Mouse (Mus musculus) limb, embryonic 11.5 days (tissue): ENCODE results near the gene Espl1. TPM values are rescaled to one million over a fixed set of nuclear protein-coding genes. Genes with fewer than 3 reads are reported as not detected.

ENCODE experiments used
- ATAC-seq: fragments of 200-750 bp; cut with Nextera tagmentation; 2 replicates; pipeline ENCODE4 v1.8.0; 2017; ENCODE audit warnings: low read depth; ENCODE audit not compliant: insufficient number of reproducible peaks, low FRiP score, low TSS enrichment
- DNase-seq: peaks from one replicate; pipeline ENCODE4 v3.0.0-alpha.2; 2015; ENCODE audit warnings: low spot score
- H3K27ac ChIP-seq: fragments of 300-500 bp; sonication (generic); replicated peaks from 2 replicates; pipeline ENCODE4 v1.5.1; 2014; ENCODE audit warnings: low read depth, mild to moderate bottlenecking, low read length
- H3K27me3 ChIP-seq: fragments of 300-500 bp; sonication (generic); 2 replicates; pipeline ENCODE4 v1.6.1; 2014; ENCODE audit warnings: mild to moderate bottlenecking, low read length, mixed read lengths; ENCODE audit not compliant: control insufficient read depth, insufficient read depth
- H3K36me3 ChIP-seq: fragments of 300-500 bp; sonication (generic); 2 replicates; pipeline ENCODE4 v1.6.1; 2014; ENCODE audit warnings: mild to moderate bottlenecking, low read length, moderate library complexity, mixed read lengths; ENCODE audit not compliant: control insufficient read depth, insufficient read depth
- H3K4me1 ChIP-seq: fragments of 300-500 bp; sonication (generic); 2 replicates; pipeline ENCODE4 v1.6.1; 2014; ENCODE audit warnings: low read length, mixed read lengths; ENCODE audit not compliant: control insufficient read depth, insufficient read depth
- H3K4me2 ChIP-seq: fragments of 300-500 bp; sonication (generic); 2 replicates; pipeline ENCODE4 v1.6.1; 2014; ENCODE audit warnings: low read depth, mild to moderate bottlenecking, moderate library complexity; ENCODE audit not compliant: severe bottlenecking
- H3K4me3 ChIP-seq: fragments of 300-500 bp; sonication (generic); 2 replicates; pipeline ENCODE4 v1.5.1; 2014; ENCODE audit warnings: low read depth, low read length
- H3K9ac ChIP-seq: fragments of 300-500 bp; sonication (generic); 2 replicates; pipeline ENCODE4 v1.6.1; 2014; ENCODE audit warnings: mild to moderate bottlenecking, low read length
- H3K9me3 ChIP-seq: fragments of 300-500 bp; sonication (generic); 2 replicates; pipeline ENCODE4 v1.6.1; 2016; ENCODE audit warnings: low read length; ENCODE audit not compliant: control insufficient read depth
- WGBS: fragments of 180-500 bp; shearing (Covaris S2); extraction: QIAGEN DNeasy Blood & Tissue Kit; methylation state at CpG from one replicate; pipeline ENCODE4 v1.1.7; 2014; 5-methylcytosine and 5-hydroxymethylcytosine counted together
- polyA plus RNA-seq: library from polyadenylated mRNA; unstranded; fragments of >200 nt; fragmentation: Nextera tagmentation; extraction: Ambion mirVana; gene quantifications from 2 replicates; pipeline ENCODE4 v1.2.1, GENCODE M21; 2014

The Espl1 gene
- polyA plus RNA-seq, 1 experiment from 2014 or later = 43.3 TPM

DNA sequence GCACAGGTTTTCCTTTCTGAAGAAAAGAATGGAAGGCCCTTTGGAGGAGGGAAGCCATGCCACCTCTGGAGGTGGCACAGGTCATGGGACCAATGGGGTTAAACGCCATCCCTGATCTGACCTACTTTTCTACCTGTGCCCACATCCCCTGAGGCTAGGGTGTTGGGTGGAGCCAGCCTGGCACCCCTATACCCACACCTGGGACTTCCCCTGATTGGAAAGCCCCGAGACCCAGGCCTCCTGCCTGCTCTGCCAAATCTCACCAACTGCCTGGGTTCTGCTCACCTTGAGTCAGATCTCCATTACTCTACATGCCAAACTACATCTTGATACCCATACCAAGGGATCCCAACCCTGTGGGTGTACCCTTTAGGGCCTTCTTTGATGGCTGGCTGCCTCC lies 33.0 kb upstream of the Espl1 start:
- ATAC-seq = no peak
- WGBS = 84% methylated on average over 2 of the region's 2 CpGs
- Histone ChIP-seq H3K36me3 (no peaks in the 10 kb centered on the region), H3K4me3 (no peak overlapping the region), H3K4me2 (no peak overlapping the region), H3K4me1 (peaks cover 19% of the 10 kb centered on the region), H3K9me3 (no peaks in the 10 kb centered on the region), H3K9ac (no peak overlapping the region), H3K27me3 (no peaks in the 10 kb centered on the region), H3K27ac (no peak overlapping the region)
- DNase-seq = no peak

DNA sequence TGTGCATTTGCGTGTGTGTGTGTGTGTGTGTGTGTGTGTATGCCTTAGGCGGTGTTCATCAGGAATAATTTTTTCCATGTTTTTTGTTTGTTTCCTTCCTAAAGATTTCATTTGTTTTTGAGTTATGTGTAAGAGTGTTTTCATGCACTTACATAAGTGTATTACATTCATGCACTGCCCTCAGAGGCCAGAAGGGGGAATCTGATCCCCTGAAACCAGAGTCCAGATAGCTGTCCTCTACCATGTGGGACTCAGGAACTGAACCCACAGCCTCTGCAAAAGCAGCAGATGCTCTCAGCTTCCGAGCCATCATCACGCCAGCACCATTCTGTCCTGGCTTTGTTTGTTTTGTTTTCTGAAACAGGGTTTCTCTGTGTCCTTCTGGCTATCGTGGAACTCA lies 30.5 kb upstream of the Espl1 start:
- H3K4me1 ChIP-seq = peaks cover 11% of the 10 kb centered on the region
- WGBS = 94% methylated on average over 5 of the region's 5 CpGs
- no peak overlapping the region for H3K9ac ChIP-seq
- no peak overlapping the region for H3K4me2 ChIP-seq
- DNase-seq (no peak), ATAC-seq (no peak)
- H3K4me3 ChIP-seq = no peak overlapping the region
- H3K27ac ChIP-seq = no peak overlapping the region
- H3K36me3 ChIP-seq = no peaks in the 10 kb centered on the region
- no peaks in the 10 kb centered on the region for H3K9me3 ChIP-seq
- no peaks in the 10 kb centered on the region for H3K27me3 ChIP-seq

DNA sequence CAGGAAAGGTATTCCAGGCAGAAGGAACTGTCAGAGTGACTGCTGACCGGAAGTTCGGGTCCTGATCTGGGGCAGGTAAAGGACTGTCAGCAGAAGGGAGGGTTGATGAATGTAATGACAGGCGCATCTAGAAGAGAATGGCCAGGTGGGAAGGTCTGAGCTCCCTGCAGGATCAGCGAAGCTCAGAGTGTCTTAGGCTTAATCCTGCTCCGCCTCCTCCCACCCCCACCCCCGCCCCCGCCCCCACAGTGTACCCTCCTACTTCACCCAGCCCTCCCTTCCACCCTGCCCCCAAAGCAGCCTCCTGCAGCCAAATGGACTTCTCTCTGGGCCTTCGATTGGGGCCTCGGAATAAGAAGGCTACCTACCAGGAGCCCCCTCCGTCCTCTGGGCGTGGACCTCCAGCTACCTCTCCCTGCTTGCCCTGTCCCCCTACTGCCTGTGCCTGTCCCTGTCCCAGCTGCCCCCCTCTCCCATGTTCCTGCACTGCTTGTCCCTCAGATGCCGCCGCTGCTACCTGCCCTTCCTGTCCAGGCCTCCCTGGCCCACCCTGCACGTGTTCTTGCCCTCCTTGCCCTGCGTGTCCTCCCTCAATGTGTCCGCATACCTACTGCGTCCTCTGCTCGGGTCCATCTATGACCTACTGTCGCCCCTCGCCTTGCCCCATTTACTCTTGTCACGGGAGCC lies 25.6 kb upstream of the Espl1 start, which contains the start of gene Gm9918:
Gm9918 (plus strand) TSS at position 290 of the 687 bp plus-strand sequence.
- H3K4me2 ChIP-seq = peak within 1 kb of the TSS; percentile 47
- H3K4me3 ChIP-seq = peak within 1 kb of the TSS; percentile 22
- no peaks in the 10 kb centered on the region for H3K9me3 ChIP-seq
- H3K27ac ChIP-seq = no peak within 1 kb of the TSS
- no peaks in the 10 kb centered on the region for H3K27me3 ChIP-seq
- DNase-seq (peak; percentile 39), ATAC-seq (peak; percentile 62; the same call in 1 of the 2 replicates)
- H3K9ac ChIP-seq = peak within 1 kb of the TSS; percentile 46
- H3K4me1 ChIP-seq = peaks cover 18% of the 10 kb centered on the region
- WGBS = 10% methylated on average over 21 of the region's 21 CpGs
- no peaks in the 10 kb centered on the region for H3K36me3 ChIP-seq

DNA sequence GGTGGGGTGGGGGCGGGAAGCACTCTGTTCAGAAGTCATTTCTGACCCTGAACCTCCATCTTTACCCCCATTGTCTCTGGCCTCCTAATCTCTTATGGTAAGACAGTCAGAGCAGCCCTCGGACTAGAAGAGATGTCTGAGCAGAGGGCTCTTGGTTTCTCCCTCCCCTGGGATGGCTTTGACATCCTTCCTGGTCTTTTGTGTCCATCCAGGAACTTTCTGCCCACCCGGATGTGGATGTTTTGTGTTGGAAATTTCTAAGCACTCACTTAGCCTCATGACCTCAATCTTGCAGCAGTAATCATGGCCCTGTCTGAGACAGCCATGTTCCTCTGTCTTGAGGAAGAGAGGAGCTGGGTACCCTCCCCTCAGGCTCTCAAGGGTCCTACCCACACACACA lies 24.6 kb upstream of the Espl1 start:
- no peak overlapping the region for H3K27ac ChIP-seq
- DNase-seq (no peak), ATAC-seq (no peak)
- no peaks in the 10 kb centered on the region for H3K36me3 ChIP-seq
- H3K9ac ChIP-seq = no peak overlapping the region; the same call in 1 of the 2 replicates
- no peaks in the 10 kb centered on the region for H3K27me3 ChIP-seq
- H3K4me2 ChIP-seq = peak overlapping the region; percentile 47
- H3K4me1 ChIP-seq = peaks cover 18% of the 10 kb centered on the region
- WGBS = 43% methylated on average over 3 of the region's 3 CpGs
- no peak overlapping the region for H3K4me3 ChIP-seq
- H3K9me3 ChIP-seq = no peaks in the 10 kb centered on the region

DNA sequence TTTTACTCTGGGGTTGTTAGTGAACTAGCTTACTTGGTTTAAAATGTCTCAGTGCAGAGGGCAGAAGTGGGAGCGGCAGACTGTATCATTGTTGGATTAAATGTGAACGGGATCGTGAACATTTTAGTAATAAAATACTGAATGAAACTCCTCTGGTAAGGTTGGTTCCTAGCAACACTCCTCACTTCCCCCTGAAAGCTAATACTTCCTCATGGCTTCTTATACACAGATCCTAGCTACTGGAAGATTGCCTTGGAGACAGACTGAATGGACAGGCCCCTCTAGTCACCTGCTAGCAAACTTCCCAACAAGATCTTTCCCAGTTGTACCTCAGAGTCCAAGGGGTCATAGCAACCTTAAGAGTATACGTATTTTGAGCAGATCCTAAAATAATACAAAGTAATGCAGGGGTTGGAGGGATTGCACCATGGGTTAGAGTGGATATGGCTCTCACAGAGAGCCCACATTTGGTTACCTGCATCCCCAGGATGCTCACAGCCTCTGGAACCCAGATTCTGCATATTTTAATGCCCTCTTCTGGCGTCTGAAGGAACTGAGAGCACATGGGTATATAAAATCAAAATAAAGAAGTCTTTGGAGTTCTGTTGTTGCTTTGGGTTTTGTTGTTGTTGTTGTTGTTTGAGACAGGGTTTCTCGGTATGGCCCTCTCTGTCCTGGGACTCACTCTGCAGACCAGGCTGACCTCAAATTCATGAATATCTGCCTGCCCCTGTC lies 21.9 kb upstream of the Espl1 start:
- Histone ChIP-seq H3K4me1 (peaks cover 18% of the 10 kb centered on the region), H3K27ac (no peak overlapping the region), H3K27me3 (no peaks in the 10 kb centered on the region), H3K4me2 (no peak overlapping the region), H3K9ac (no peak overlapping the region), H3K9me3 (no peaks in the 10 kb centered on the region), H3K4me3 (no peak overlapping the region), H3K36me3 (no peaks in the 10 kb centered on the region)
- 76% methylated on average over 6 of the region's 6 CpGs for WGBS
- DNase-seq = no peak
- no peak for ATAC-seq

DNA sequence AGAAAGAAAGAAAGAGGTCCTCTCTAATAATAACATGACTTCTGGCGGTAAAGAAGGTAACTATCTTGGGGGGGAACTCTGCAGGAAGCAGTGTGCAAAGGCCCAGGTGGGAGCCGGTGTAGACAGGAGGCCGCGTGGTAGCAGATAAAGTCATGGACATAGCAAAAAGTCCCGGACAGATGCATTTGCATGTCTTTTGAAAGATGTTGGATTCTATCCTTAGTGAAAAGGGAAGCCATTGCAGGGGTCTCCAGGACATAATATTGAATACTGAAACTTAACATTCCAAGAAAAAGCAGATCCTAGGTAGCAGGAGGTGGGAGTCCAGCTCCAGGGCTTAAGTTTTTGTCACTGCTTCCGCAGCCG lies 17.4 kb upstream of the Espl1 start:
- 40% methylated on average over 7 of the region's 7 CpGs for WGBS
- no peak for ATAC-seq

DNA sequence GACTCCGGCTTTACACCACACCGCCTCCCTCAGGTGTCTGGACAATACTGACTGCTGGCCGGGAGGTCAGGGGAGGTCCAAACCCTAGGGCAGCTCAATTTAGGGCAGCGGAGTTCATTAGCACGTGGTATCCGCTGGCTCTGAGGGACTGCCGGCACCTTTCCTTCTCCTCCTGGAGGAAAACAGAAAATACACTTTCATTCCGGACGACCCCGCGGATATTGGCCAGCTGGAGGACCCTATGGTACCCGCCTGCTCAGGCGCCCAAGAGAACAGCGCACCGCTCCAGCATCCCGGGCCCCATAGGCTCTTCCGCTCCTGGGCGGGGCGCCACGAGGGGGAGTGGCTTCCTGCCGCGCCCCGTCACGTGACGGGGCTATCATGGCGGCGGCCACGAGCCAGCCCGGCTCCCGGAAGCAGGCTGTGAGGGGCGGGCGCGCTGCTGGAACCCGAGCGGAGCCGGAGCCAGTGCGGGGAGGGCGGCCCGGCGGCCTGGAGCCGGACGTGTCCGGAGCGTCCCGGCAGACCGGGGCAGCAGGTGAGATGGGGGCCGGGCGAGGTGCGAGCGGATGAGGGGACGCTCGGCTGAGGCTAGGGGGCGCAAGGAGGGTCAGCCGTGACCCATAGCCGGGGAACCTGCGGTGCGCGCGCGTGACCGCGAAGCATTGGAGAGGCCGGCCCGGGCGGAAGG lies 16.8 kb upstream of the Espl1 start, which contains the start of gene Mfsd5:
Mfsd5 (plus strand) TSS at position 363 of the 691 bp plus-strand sequence.
- H3K9ac ChIP-seq = peak within 1 kb of the TSS; percentile 78
- H3K4me1 ChIP-seq = peaks cover 7% of the 10 kb centered on the region
- H3K27ac ChIP-seq = peak within 1 kb of the TSS; percentile 80
- H3K4me3 ChIP-seq = peak within 1 kb of the TSS; percentile 94
- no peaks in the 10 kb centered on the region for H3K9me3 ChIP-seq
- H3K36me3 ChIP-seq = peaks cover 13% of the 10 kb centered on the region
- peak; percentile 92 for DNase-seq
- no peaks in the 10 kb centered on the region for H3K27me3 ChIP-seq
- ATAC-seq = peak; percentile 91
- WGBS = under 1% methylated on average over 65 of the region's 65 CpGs
- H3K4me2 ChIP-seq = peak within 1 kb of the TSS; percentile 73

More for the DNA sequence above, 17.4 kb upstream of the Espl1 start:
- Histone ChIP-seq H3K36me3 (peaks cover 13% of the 10 kb centered on the region), H3K9ac (peak overlapping the region; percentile 78; the same call in 1 of the 2 replicates), H3K4me3 (peak overlapping the region; percentile 94), H3K4me2 (peak overlapping the region; percentile 73), H3K9me3 (no peaks in the 10 kb centered on the region), H3K27me3 (no peaks in the 10 kb centered on the region), H3K4me1 (peaks cover 7% of the 10 kb centered on the region), H3K27ac (peak overlapping the region; percentile 80; the same call in 1 of the 2 replicates)
- DNase-seq = no peak
